Mouse (Mus musculus) testis, adult 2 months (tissue): ENCODE results near the gene Tnfrsf13c.

ENCODE experiments used
- CTCF ChIP-seq: fragments of 200-500 bp; IDR thresholded peaks from 2 replicates; pipeline ENCODE4 v1.5.1; 2012; ENCODE audit warnings: low read depth, mild to moderate bottlenecking, inconsistent platforms, low read length, moderate library complexity; ENCODE audit not compliant: control insufficient read depth, insufficient read depth, insufficient replicate concordance
- POLR2A ChIP-seq: fragments of 200-500 bp; IDR thresholded peaks from 2 replicates; pipeline ENCODE4 v1.6.1; 2012; ENCODE audit warnings: low read depth, mild to moderate bottlenecking, inconsistent platforms, low read length, moderate library complexity; ENCODE audit not compliant: control insufficient read depth

GRCm38 (mm10) chr15:82177743-82178290 is 46.4 kb downstream of the Tnfrsf13c start:
- TF ChIP-seq CTCF, result no peak
- TF ChIP-seq POLR2A, result no peak
